Mouse (Mus musculus) MEL (cell line): ENCODE data around the gene Tas2r144. TPM values are rescaled to one million over a fixed set of nuclear protein-coding genes. Genes with fewer than 3 reads are reported as not detected.

Experiments used
- DNase-seq: peaks from one replicate; pipeline ENCODE4 v3.0.0; 2011; ENCODE audit warnings: low read depth, low spot score
- H3K27ac ChIP-seq: 2 replicates; pipeline ENCODE4 v1.5.1; 2012; ENCODE audit warnings: low read depth, mild to moderate bottlenecking, control low read depth, low read length, moderate library complexity; ENCODE audit not compliant: control insufficient read depth
- H3K27me3 ChIP-seq, 2 experiments: fragments of 150-350 bp in 1 of 2; sonication (generic) in 1 of 2; 2 replicates each; pipeline ENCODE4 v1.6.1; 2012; ENCODE audit warnings: low read length in 2 of 2, mild to moderate bottlenecking in 2 of 2, improper control_type of control experiment in 1 of 2, moderate library complexity in 1 of 2; ENCODE audit not compliant: insufficient read depth in 2 of 2, control insufficient read depth in 1 of 2
- H3K36me3 ChIP-seq, 2 experiments: 2 replicates each; pipeline ENCODE4 v1.6.1; 2012 to 2014; ENCODE audit warnings: low read length in 2 of 2, improper control_type of control experiment in 1 of 2, inconsistent platforms in 1 of 2, mild to moderate bottlenecking in 1 of 2; ENCODE audit not compliant: insufficient read depth in 2 of 2, control insufficient read depth in 1 of 2
- H3K4me1 ChIP-seq, 2 experiments: fragments of 150-350 bp in 1 of 2; sonication (generic) in 1 of 2; 2 replicates each; pipeline ENCODE4 v1.6.1; 2012; ENCODE audit warnings: low read length in 2 of 2, improper control_type of control experiment in 1 of 2, mild to moderate bottlenecking in 1 of 2; ENCODE audit not compliant: insufficient read depth in 2 of 2, control insufficient read depth in 1 of 2
- H3K4me3 ChIP-seq, 2 experiments: fragments of 150-350 bp in 1 of 2; sonication (generic) in 1 of 2; 2 replicates each; pipeline ENCODE4 v1.5.1; 2012; ENCODE audit warnings: low read depth in 2 of 2, low read length in 2 of 2, mild to moderate bottlenecking in 2 of 2, moderate library complexity in 2 of 2, control low read depth in 1 of 2, improper control_type of control experiment in 1 of 2; ENCODE audit not compliant: control insufficient read depth in 1 of 2, insufficient read depth in 1 of 2
- H3K79me2 ChIP-seq: 2 replicates; pipeline ENCODE4 v1.6.1; 2012; ENCODE audit warnings: mild to moderate bottlenecking, low read length, moderate library complexity; ENCODE audit not compliant: control insufficient read depth, poor library complexity, insufficient read depth
- H3K9ac ChIP-seq: 2 replicates; pipeline ENCODE4 v1.6.1; 2012; ENCODE audit warnings: low read depth, mild to moderate bottlenecking, control low read depth, low read length, moderate library complexity; ENCODE audit not compliant: control insufficient read depth, poor library complexity, severe bottlenecking
- H3K9me3 ChIP-seq: fragments of 150-350 bp; sonication (generic); replicated peaks from 2 replicates; pipeline ENCODE4 v1.6.1; 2012; ENCODE audit warnings: mild to moderate bottlenecking, low read length, improper control_type of control experiment, moderate library complexity; ENCODE audit not compliant: insufficient read depth
- CHD1 ChIP-seq: IDR thresholded peaks from 2 replicates; pipeline ENCODE4 v1.6.1; 2012; ENCODE audit warnings: low read depth, mild to moderate bottlenecking, inconsistent platforms, low read length, improper control_type of control experiment
- CTCF ChIP-seq, 3 experiments: IDR thresholded peaks in 2 of 3; conservative IDR thresholded peaks in 1 of 3; 2 replicates each; pipeline ENCODE4 v1.5.1; 2011 to 2012; ENCODE audit warnings: low read length in 3 of 3, low read depth in 2 of 3, mild to moderate bottlenecking in 2 of 3, improper control_type of control experiment in 1 of 3, inconsistent platforms in 1 of 3, mixed read lengths in 1 of 3, moderate library complexity in 1 of 3; ENCODE audit not compliant: control insufficient read depth in 1 of 3, insufficient read depth in 1 of 3, poor library complexity in 1 of 3, severe bottlenecking in 1 of 3
- ELF1 ChIP-seq: IDR thresholded peaks from 2 replicates; pipeline ENCODE4 v1.6.1; 2014; ENCODE audit warnings: low read depth, mild to moderate bottlenecking, inconsistent platforms, low read length, improper control_type of control experiment, moderate library complexity
- EP300 ChIP-seq, 2 experiments: IDR thresholded peaks; 2 replicates each; pipeline ENCODE4 v1.6.1; 2011; ENCODE audit warnings: improper control_type of control experiment in 2 of 2, low read length in 2 of 2, low read depth in 1 of 2, mild to moderate bottlenecking in 1 of 2
- KAT2A ChIP-seq: conservative IDR thresholded peaks from 2 replicates; pipeline ENCODE4 v1.6.1; 2012; ENCODE audit warnings: low read depth, low read length, improper control_type of control experiment, inconsistent platforms
- MAZ ChIP-seq: IDR thresholded peaks from 2 replicates; pipeline ENCODE4 v1.6.1; 2012; ENCODE audit warnings: low read depth, mild to moderate bottlenecking, inconsistent platforms, low read length, improper control_type of control experiment
- MXI1 ChIP-seq: IDR thresholded peaks from 2 replicates; pipeline ENCODE4 v1.6.1; 2011; ENCODE audit warnings: mild to moderate bottlenecking, low read depth, low read length, improper control_type of control experiment
- MYB ChIP-seq: IDR thresholded peaks from 2 replicates; pipeline ENCODE4 v1.6.1; 2011; ENCODE audit warnings: mild to moderate bottlenecking, low read depth, low read length, improper control_type of control experiment
- MYC ChIP-seq: IDR thresholded peaks from 2 replicates; pipeline ENCODE4 v1.6.1; 2011; ENCODE audit warnings: low read depth, mild to moderate bottlenecking, low read length, improper control_type of control experiment, moderate library complexity
- NELFE ChIP-seq: IDR thresholded peaks from 2 replicates; pipeline ENCODE4 v1.6.1; 2011; ENCODE audit warnings: low read depth, low read length, improper control_type of control experiment
- POLR2A ChIP-seq, 2 experiments: IDR thresholded peaks; 2 replicates each; pipeline ENCODE4 v1.6.1; 2011 to 2012; ENCODE audit warnings: low read length in 2 of 2, mild to moderate bottlenecking in 2 of 2, control low read depth in 1 of 2, improper control_type of control experiment in 1 of 2, low read depth in 1 of 2, moderate library complexity in 1 of 2; ENCODE audit not compliant: control insufficient read depth in 1 of 2, insufficient read depth in 1 of 2, poor library complexity in 1 of 2
- POLR2AphosphoS2 ChIP-seq: IDR thresholded peaks from 2 replicates; pipeline ENCODE4 v1.6.1; 2011; ENCODE audit warnings: low read length, improper control_type of control experiment
- RAD21 ChIP-seq: IDR thresholded peaks from 2 replicates; pipeline ENCODE4 v1.6.1; 2011; ENCODE audit warnings: mild to moderate bottlenecking, low read depth, low read length, improper control_type of control experiment
- RCOR1 ChIP-seq: IDR thresholded peaks from 2 replicates; pipeline ENCODE4 v1.6.1; 2012; ENCODE audit warnings: low read depth, mild to moderate bottlenecking, inconsistent platforms, low read length, improper control_type of control experiment
- SMC3 ChIP-seq: IDR thresholded peaks from 2 replicates; pipeline ENCODE4 v1.6.1; 2011; ENCODE audit warnings: low read depth, low read length, improper control_type of control experiment
- TBP ChIP-seq: IDR thresholded peaks from 2 replicates; pipeline ENCODE4 v1.8.0; 2011; ENCODE audit warnings: low read depth, low read length, improper control_type of control experiment
- TCF12 ChIP-seq: IDR thresholded peaks from 2 replicates; pipeline ENCODE4 v1.6.1; 2014; ENCODE audit warnings: low read depth, mild to moderate bottlenecking, inconsistent platforms, low read length, improper control_type of control experiment, moderate library complexity
- USF1 ChIP-seq: IDR thresholded peaks from 2 replicates; pipeline ENCODE4 v1.6.1; 2014; ENCODE audit warnings: low read depth, mild to moderate bottlenecking, inconsistent platforms, low read length, improper control_type of control experiment, moderate library complexity
- ZC3H11A ChIP-seq: IDR thresholded peaks from 2 replicates; pipeline ENCODE4 v1.6.1; 2012; ENCODE audit warnings: low read depth, mild to moderate bottlenecking, inconsistent platforms, low read length, improper control_type of control experiment
- ZNF384 ChIP-seq: IDR thresholded peaks from 2 replicates; pipeline ENCODE4 v1.6.1; 2012; ENCODE audit warnings: low read depth, mild to moderate bottlenecking, inconsistent platforms, low read length, improper control_type of control experiment
- polyA plus RNA-seq, 2 experiments: library from polyadenylated mRNA; stranded (reverse) in 1 of 2; unstranded in 1 of 2; fragments of >175 nt in 1 of 2; fragments of >200 nt in 1 of 2; gene quantifications; 2 replicates each; pipeline versions ENCODE4 v1.2.1 to v1.2.4; 2012; ENCODE audit warnings: low replicate concordance in 2 of 2, low read depth in 1 of 2; ENCODE audit not compliant: insufficient read length in 2 of 2, insufficient read depth in 1 of 2, missing spikeins in 1 of 2
- total RNA-seq: library from RNA; depleted of rRNA; stranded (reverse); fragments of 300-350 nt; gene quantifications from 2 replicates; pipeline ENCODE4 v1.2.3, GENCODE M21; 2012

The Tas2r144 gene
- total and polyA plus RNA-seq, 3 experiments: not detected

GRCm38 (mm10) chr6:42186230-42186629, 28.9 kb upstream of the Tas2r144 start (continued):
- peak; percentile 27 for TF ChIP-seq RAD21
- TF ChIP-seq MYC: no peak
- no peak for TF ChIP-seq ZNF384
- no peak for TF ChIP-seq POLR2A (IDR thresholded peaks at IDR 0.05; ENCODE audit: control insufficient read depth in 1 of 2, insufficient read depth in 1 of 2, low read depth in 1 of 2, low read length in 2 of 2, poor library complexity in 1 of 2)
- TF ChIP-seq ELF1: no peak
- peak in 1 of 2 experiments; percentile 44; a peak in 2 of 4 replicates for TF ChIP-seq EP300 (IDR thresholded peaks at IDR 0.05; ENCODE audit: low read depth in 1 of 2, low read length in 2 of 2)
- TF ChIP-seq MYB: no peak
- TF ChIP-seq RCOR1: no peak
- no peak for TF ChIP-seq MAZ
- TF ChIP-seq USF1: no peak
- no peak for TF ChIP-seq CHD1

- no peaks in the 10 kb centered on the region for H3K4me1 ChIP-seq
- H3K4me3 ChIP-seq: no peak overlapping the region
- no peaks in the 10 kb centered on the region; a peak in 1 of 4 replicates for H3K27me3 ChIP-seq
- H3K36me3 ChIP-seq: no peaks in the 10 kb centered on the region
- H3K9me3 ChIP-seq: no peaks in the 10 kb centered on the region
- H3K79me2 ChIP-seq: no peaks in the 10 kb centered on the region
- peak; percentile 9 for DNase-seq
- H3K9ac ChIP-seq: no peak overlapping the region
- TF ChIP-seq TCF12: no peak
- TF ChIP-seq RCOR1: no peak
- no peak for TF ChIP-seq POLR2AphosphoS2
- TF ChIP-seq SMC3: peak; percentile 33
- peak; percentile 18 for TF ChIP-seq RAD21
- peak in 1 of 3 experiments; percentile 23; a peak in 1 of 6 replicates for TF ChIP-seq CTCF (IDR thresholded peaks at IDR 0.05 in 2 of 3, conservative IDR thresholded peaks at IDR 0.05 in 1 of 3; ENCODE audit: control insufficient read depth in 1 of 3, insufficient read depth in 1 of 3, low read depth in 2 of 3, low read length in 3 of 3, poor library complexity in 1 of 3, severe bottlenecking in 1 of 3)
- H3K27ac ChIP-seq: no peak overlapping the region
Observed at GRCm38 (mm10) chr6:42197710-42198109, 17.4 kb upstream of the Tas2r144 start.

- Histone ChIP-seq H3K36me3 (no peaks in the 10 kb centered on the region), H3K4me3 (no peak overlapping the region), H3K27ac (no peak overlapping the region), H3K27me3 (no peaks in the 10 kb centered on the region; a peak in 1 of 4 replicates), H3K9me3 (no peaks in the 10 kb centered on the region), H3K79me2 (no peaks in the 10 kb centered on the region), H3K4me1 (no peaks in the 10 kb centered on the region), H3K9ac (no peak overlapping the region)
- TF ChIP-seq MAZ (no peak), TCF12 (no peak), KAT2A (no peak), NELFE (no peak), MXI1 (no peak), TBP (no peak), USF1 (no peak), MYC (no peak), ZC3H11A (no peak)
- no peak for DNase-seq
Observed at GRCm38 (mm10) chr6:42199498-42199897, 15.6 kb upstream of the Tas2r144 start.
